Comparison of ENCODE assay signal across 7 mouse cellular contexts in genomic region chr1:180936610-180937398, GRCm38 (mm10). TPM values are rescaled to one million over a fixed set of nuclear protein-coding genes. Genes with fewer than 3 reads are reported as not detected.
A peak's percentile ranks its signal among the peaks of the same experiment; 100 is the strongest.
DNase-seq lines count a peak whose midpoint lies in the region; ATAC-seq lines count a peak whose summit lies in the region.
"Not testable (repeated sequence)": the region's sequence is repeated elsewhere in the genome, so short reads cannot be mapped to it uniquely, and the experiment has no call there.

No protein-coding gene starts in this region.

- not testable (repeated sequence) for H3K36me3 ChIP-seq in forebrain, embryonic 12.5 days (replicated peaks); heart, embryonic 14.5 days (ENCODE audit: control insufficient read depth, insufficient read depth, low read length); limb, embryonic 15.5 days

- peaks cover 74% of the 10 kb centered on the region for H3K27me3 ChIP-seq in forebrain, embryonic 12.5 days
- H3K27me3 ChIP-seq in heart, embryonic 14.5 days (ENCODE audit: control insufficient read depth, insufficient read depth, low read length) = peaks cover 42% of the 10 kb centered on the region
- peaks cover 43% of the 10 kb centered on the region for H3K27me3 ChIP-seq in limb, embryonic 15.5 days

- ATAC-seq in forebrain, embryonic 12.5 days (ENCODE audit: low FRiP score) = peak; percentile 61; the same call in 1 of the 2 replicates
- ATAC-seq in heart, embryonic 14.5 days (ENCODE audit: insufficient number of reproducible peaks, insufficient read depth, low FRiP score, low read depth) = peak; percentile 79
- 0 out of 2 replicates have a peak, but pooled peaks have one; percentile 16 for ATAC-seq in limb, embryonic 15.5 days (ENCODE audit: insufficient number of reproducible peaks, low FRiP score, low TSS enrichment, low read depth)
- ATAC-seq in megakaryocyte-erythroid progenitor cell, adult 5-6 weeks (replicated peaks; ENCODE audit: low FRiP score, low TSS enrichment, poor library complexity, severe bottlenecking) = peak; percentile 94

- not testable (repeated sequence) for H3K27ac ChIP-seq in forebrain, embryonic 12.5 days; heart, embryonic 14.5 days (replicated peaks in 1 of 2; ENCODE audit: control insufficient read depth in 1 of 2, insufficient read depth in 1 of 2, low read depth in 2 of 2, low read length in 2 of 2); limb, embryonic 15.5 days

- peak; percentile 77 to 81 for DNase-seq in adrenal gland, postnatal 36 days
- peak; percentile 44 for DNase-seq in kidney, adult 11 months
- peak; percentile 40 to 46 for DNase-seq in right cerebral cortex, postnatal 10 days (ENCODE audit: low spot score in 2 of 2)

- H3K9ac ChIP-seq in forebrain, embryonic 12.5 days; limb, embryonic 15.5 days: not testable (repeated sequence)
- H3K9ac ChIP-seq in heart, embryonic 14.5 days (ENCODE audit: low read length) = peak overlapping the region; percentile 41

- H3K4me2 ChIP-seq in forebrain, embryonic 12.5 days = peak overlapping the region; percentile 47
- peak overlapping the region; percentile 63 for H3K4me2 ChIP-seq in heart, embryonic 14.5 days (ENCODE audit: low read length)
- peak overlapping the region; percentile 48 for H3K4me2 ChIP-seq in limb, embryonic 15.5 days

- 2% methylated on average over 40 of the region's 41 CpGs for WGBS in forebrain, embryonic 12.5 days
- 3% methylated on average over 35 of the region's 41 CpGs for WGBS in heart, embryonic 14.5 days
- 4% methylated on average over 39 of the region's 41 CpGs for WGBS in limb, embryonic 15.5 days

- H3K4me3 ChIP-seq in forebrain, embryonic 12.5 days (replicated peaks) = peak overlapping the region; percentile 24
- peak overlapping the region; percentile 33 to 40 for H3K4me3 ChIP-seq in heart, embryonic 14.5 days (ENCODE audit: control insufficient read depth in 1 of 2, insufficient read depth in 1 of 2, low read depth in 1 of 2, low read length in 2 of 2)
- peak overlapping the region; percentile 32 for H3K4me3 ChIP-seq in limb, embryonic 15.5 days

- H3K4me1 ChIP-seq in forebrain, embryonic 12.5 days = peaks cover 12% of the 10 kb centered on the region
- not testable (repeated sequence) for H3K4me1 ChIP-seq in heart, embryonic 14.5 days (ENCODE audit: control insufficient read depth in 2 of 2, insufficient read depth in 2 of 2, low read length in 2 of 2)
- peaks cover 14% of the 10 kb centered on the region for H3K4me1 ChIP-seq in limb, embryonic 15.5 days

- H3K9me3 ChIP-seq in forebrain, embryonic 12.5 days; heart, embryonic 14.5 days (ENCODE audit: control insufficient read depth, low read length); limb, embryonic 15.5 days: not testable (repeated sequence)

RNA-seq across cellular contexts. Expression of gene Lefty1, which starts 2.0 kb away (rescaled TPM):
- total RNA-seq in adrenal gland, postnatal 36 days (2021) = 1 to 10 TPM; 3.4 to 9.0 TPM
- 0.24 and 0.34 TPM in 2 replicates for polyA plus RNA-seq in forebrain, embryonic 12.5 days (2016; fragmentation: Nextera tagmentation; extraction: Ambion mirVana)
- polyA plus RNA-seq in heart, embryonic 14.5 days (2014; fragmentation: Nextera tagmentation; extraction: Ambion mirVana) = 1.1 and 1.5 TPM in 2 replicates
- 3.8 and 4.0 TPM in 2 replicates for polyA plus RNA-seq in limb, embryonic 15.5 days (2015; fragmentation: Nextera tagmentation; extraction: Ambion mirVana)
- 6.4 and 11.9 TPM in 2 replicates for total RNA-seq in megakaryocyte-erythroid progenitor cell, adult 5-6 weeks (2014; fragmentation: Nextera tagmentation)
- 3.4 TPM in 1 of 2 replicates, not detected in the other for total RNA-seq in megakaryocyte-erythroid progenitor cell, adult 5-6 weeks (2017)

RNA-seq across cellular contexts. Expression of gene Tmem63a, which starts 5.3 kb away (rescaled TPM):
- 10 to 100 TPM; 52.6 to 80.8 TPM for total RNA-seq in adrenal gland, postnatal 36 days (2021)
- 2.0 and 2.4 TPM in 2 replicates for polyA plus RNA-seq in forebrain, embryonic 12.5 days (2016; fragmentation: Nextera tagmentation; extraction: Ambion mirVana)
- 9.1 and 9.3 TPM in 2 replicates for polyA plus RNA-seq in heart, embryonic 14.5 days (2014; fragmentation: Nextera tagmentation; extraction: Ambion mirVana)
- 26.9 and 28.2 TPM in 2 replicates for polyA plus RNA-seq in limb, embryonic 15.5 days (2015; fragmentation: Nextera tagmentation; extraction: Ambion mirVana)
- total RNA-seq in megakaryocyte-erythroid progenitor cell, adult 5-6 weeks (2014; fragmentation: Nextera tagmentation) = 22.5 and 26.6 TPM in 2 replicates
- 4.8 and 10.8 TPM in 2 replicates for total RNA-seq in megakaryocyte-erythroid progenitor cell, adult 5-6 weeks (2017)

RNA-seq across cellular contexts. Expression of gene Pycr2, which starts 32.7 kb away (rescaled TPM):
- total RNA-seq in adrenal gland, postnatal 36 days (2021) = 10 to 100 TPM; 42.9 to 45.6 TPM
- polyA plus RNA-seq in forebrain, embryonic 12.5 days (2016; fragmentation: Nextera tagmentation; extraction: Ambion mirVana) = 98.3 and 98.4 TPM in 2 replicates
- polyA plus RNA-seq in heart, embryonic 14.5 days (2014; fragmentation: Nextera tagmentation; extraction: Ambion mirVana) = 42.1 and 46.0 TPM in 2 replicates
- 93.9 and 102 TPM in 2 replicates for polyA plus RNA-seq in limb, embryonic 15.5 days (2015; fragmentation: Nextera tagmentation; extraction: Ambion mirVana)
- total RNA-seq in megakaryocyte-erythroid progenitor cell, adult 5-6 weeks (2014; fragmentation: Nextera tagmentation) = 57.0 and 70.4 TPM in 2 replicates
- total RNA-seq in megakaryocyte-erythroid progenitor cell, adult 5-6 weeks (2017) = 21.1 and 34.2 TPM in 2 replicates

RNA-seq across cellular contexts. Expression of gene Lefty2, which starts 43.9 kb away (rescaled TPM):
- 1 to 10 TPM in 1 of 2 experiments, under 1 TPM in 1; 0.43 to 1.2 TPM for total RNA-seq in adrenal gland, postnatal 36 days (2021)
- 0.17 TPM in 1 of 2 replicates, not detected in the other for polyA plus RNA-seq in forebrain, embryonic 12.5 days (2016; fragmentation: Nextera tagmentation; extraction: Ambion mirVana)
- polyA plus RNA-seq in heart, embryonic 14.5 days (2014; fragmentation: Nextera tagmentation; extraction: Ambion mirVana) = not detected in 2 replicates
- 0.28 TPM in 1 of 2 replicates, not detected in the other for polyA plus RNA-seq in limb, embryonic 15.5 days (2015; fragmentation: Nextera tagmentation; extraction: Ambion mirVana)
- total RNA-seq in megakaryocyte-erythroid progenitor cell, adult 5-6 weeks (2014; fragmentation: Nextera tagmentation) = not detected in 2 replicates
- not detected in 2 replicates for total RNA-seq in megakaryocyte-erythroid progenitor cell, adult 5-6 weeks (2017)

Comparison
In these comparisons a context has a peak if more than half of its experiments do, and no peak if none do; other contexts are left out.
1. ATAC-seq: peak in every context shown above with its lines; median percentile 94 in megakaryocyte-erythroid progenitor cell, adult 5-6 weeks; 79 in heart, embryonic 14.5 days; 61 in forebrain, embryonic 12.5 days; 16 in limb, embryonic 15.5 days.